Mouse (Mus musculus): Measurements from ENCODE around the gene Lrp3.

- TF ChIP-seq GATA1 (IDR thresholded peaks at IDR 0.05; ENCODE audit: low read length) (no peak), TAL1 (IDR thresholded peaks at IDR 0.05; ENCODE audit: low read length) (no peak)
Observed at GRCm38 (mm10) chr7:35199755-35200154, 15.5 kb downstream of the Lrp3 start.

Measured in erythroblast, embryonic 14.5 days (primary cell).